ENCODE assay signal across 8 mouse cellular contexts in genomic region chr6:17694550-17694951, GRCm38 (mm10). TPM values are rescaled to one million over a fixed set of nuclear protein-coding genes. Genes with fewer than 3 reads are reported as not detected.
A peak's percentile ranks its signal among the peaks of the same experiment; 100 is the strongest.
DNase-seq lines count a peak whose midpoint lies in the region; ATAC-seq and TF ChIP-seq lines count a peak whose summit lies in the region.

No protein-coding gene starts in this region.

- H3K36me3 ChIP-seq in heart, embryonic 14.5 days (ENCODE audit: control insufficient read depth, insufficient read depth, low read length): peaks cover 4% of the 10 kb centered on the region; the same call in 1 of the 2 replicates
- no peaks in the 10 kb centered on the region for H3K36me3 ChIP-seq in liver, embryonic 16.5 days (ENCODE audit: control insufficient read depth, insufficient read depth)
- no peaks in the 10 kb centered on the region for H3K36me3 ChIP-seq in neural tube, embryonic 12.5 days
- no peaks in the 10 kb centered on the region for H3K36me3 ChIP-seq in testis, adult 2 months (ENCODE audit: control insufficient read depth, insufficient read depth, low read length)

- peak overlapping the region; percentile 94 for H3K9ac ChIP-seq in heart, embryonic 14.5 days (ENCODE audit: low read length)
- peak overlapping the region; percentile 83 for H3K9ac ChIP-seq in liver, embryonic 16.5 days (ENCODE audit: low read depth, low read length)
- H3K9ac ChIP-seq in neural tube, embryonic 12.5 days: peak overlapping the region; percentile 81

- peak overlapping the region; percentile 64 to 82 for H3K4me3 ChIP-seq in heart, embryonic 14.5 days (ENCODE audit: control insufficient read depth in 1 of 2, insufficient read depth in 1 of 2, low read depth in 1 of 2, low read length in 2 of 2)
- H3K4me3 ChIP-seq in liver, embryonic 16.5 days (ENCODE audit: low read depth, low read length): peak overlapping the region; percentile 84
- peak overlapping the region; percentile 72 for H3K4me3 ChIP-seq in neural tube, embryonic 12.5 days
- peak overlapping the region; percentile 95 for H3K4me3 ChIP-seq in testis, adult 2 months (ENCODE audit: control insufficient read depth, low read depth, low read length)

- no peaks in the 10 kb centered on the region for H3K9me3 ChIP-seq in heart, embryonic 14.5 days (ENCODE audit: control insufficient read depth, low read length)
- H3K9me3 ChIP-seq in liver, embryonic 16.5 days (replicated peaks; ENCODE audit: control insufficient read depth, low read length): no peaks in the 10 kb centered on the region
- H3K9me3 ChIP-seq in neural tube, embryonic 12.5 days: no peaks in the 10 kb centered on the region

- peak; percentile 69 for DNase-seq in CD4-positive, CD25-positive, alpha-beta regulatory T cell, adult 2 months (ENCODE audit: low read depth, low spot score)
- peak; percentile 56 for DNase-seq in brain, embryonic 14.5 days (ENCODE audit: low read depth)
- DNase-seq in kidney, postnatal 25 days: peak; percentile 75 to 90

- no peak for TF ChIP-seq CTCF in brain, embryonic 14.5 days (IDR thresholded peaks at IDR 0.05; ENCODE audit: borderline replicate concordance, extremely low read depth, insufficient read depth, insufficient read length)
- no peak; the same call in 1 of the 2 replicates for TF ChIP-seq CTCF in testis, adult 2 months (IDR thresholded peaks at IDR 0.05; ENCODE audit: control insufficient read depth, insufficient read depth, insufficient replicate concordance, low read depth, low read length)

- H3K27me3 ChIP-seq in heart, embryonic 14.5 days (ENCODE audit: control insufficient read depth, insufficient read depth, low read length): no peaks in the 10 kb centered on the region
- H3K27me3 ChIP-seq in liver, embryonic 16.5 days (ENCODE audit: control insufficient read depth, insufficient read depth, low read depth, low read length): no peaks in the 10 kb centered on the region
- no peaks in the 10 kb centered on the region for H3K27me3 ChIP-seq in neural tube, embryonic 12.5 days (replicated peaks)
- H3K27me3 ChIP-seq in testis, adult 2 months (ENCODE audit: control insufficient read depth, insufficient read depth, low read length): no peaks in the 10 kb centered on the region

- peak; percentile 21; the same call in 1 of the 2 replicates for TF ChIP-seq POLR2A in brain, embryonic 14.5 days (IDR thresholded peaks at IDR 0.05; ENCODE audit: borderline replicate concordance, extremely low read depth, insufficient read depth, insufficient read length, poor library complexity, severe bottlenecking)
- no peak for TF ChIP-seq POLR2A in testis, adult 2 months (IDR thresholded peaks at IDR 0.05; ENCODE audit: control insufficient read depth, low read depth, low read length)

- peaks cover 2 to 20% of the 10 kb centered on the region in 2 experiments; a peak in 3 of 4 replicates for H3K4me1 ChIP-seq in heart, embryonic 14.5 days (ENCODE audit: control insufficient read depth in 2 of 2, insufficient read depth in 2 of 2, low read length in 2 of 2)
- peaks cover 11% of the 10 kb centered on the region for H3K4me1 ChIP-seq in liver, embryonic 16.5 days (ENCODE audit: control insufficient read depth, low read depth, low read length)
- 0 out of 2 replicates have a peak, but pooled peaks cover 8% of the 10 kb centered on the region for H3K4me1 ChIP-seq in neural tube, embryonic 12.5 days
- H3K4me1 ChIP-seq in testis, adult 2 months (ENCODE audit: control insufficient read depth, insufficient read depth, low read length): peaks cover 7% of the 10 kb centered on the region

- peak overlapping the region; percentile 81 to 95 for H3K27ac ChIP-seq in heart, embryonic 14.5 days (replicated peaks in 1 of 2; ENCODE audit: control insufficient read depth in 1 of 2, insufficient read depth in 1 of 2, low read depth in 2 of 2, low read length in 2 of 2)
- H3K27ac ChIP-seq in liver, embryonic 16.5 days (ENCODE audit: low read length): peak overlapping the region; percentile 83
- no peak overlapping the region for H3K27ac ChIP-seq in neural tube, embryonic 12.5 days
- H3K27ac ChIP-seq in testis, adult 2 months (ENCODE audit: control insufficient read depth, insufficient read depth, low read depth, low read length): no peak overlapping the region; the same call in 1 of the 2 replicates

- WGBS in heart, embryonic 14.5 days: under 1% methylated on average over 44 of the region's 46 CpGs
- WGBS in liver, embryonic 16.5 days (ENCODE audit: insufficient replicate concordance): under 1% methylated on average over 46 of the region's 46 CpGs
- WGBS in neural tube, embryonic 12.5 days: under 1% methylated on average over 46 of the region's 46 CpGs

- ATAC-seq in erythroid progenitor cell, adult 5-6 weeks (replicated peaks; ENCODE audit: low FRiP score, poor library complexity, severe bottlenecking): peak; percentile 81
- ATAC-seq in heart, embryonic 14.5 days (ENCODE audit: insufficient number of reproducible peaks, insufficient read depth, low FRiP score, low read depth): peak; percentile 82
- peak; percentile 72 for ATAC-seq in liver, embryonic 16.5 days (ENCODE audit: low read depth)
- ATAC-seq in neural tube, embryonic 12.5 days (ENCODE audit: low FRiP score, low read depth): peak; percentile 89

- peak overlapping the region; percentile 66 for H3K4me2 ChIP-seq in heart, embryonic 14.5 days (ENCODE audit: low read length)
- H3K4me2 ChIP-seq in liver, embryonic 16.5 days (ENCODE audit: low read depth, low read length): peak overlapping the region; percentile 86
- peak overlapping the region; percentile 88 for H3K4me2 ChIP-seq in neural tube, embryonic 12.5 days (replicated peaks)

RNA-seq across cellular contexts. Expression of gene St7, which starts 1.8 kb away (rescaled TPM):
- 62.0 and 71.4 TPM in 2 replicates for polyA plus RNA-seq in brain, embryonic 14.5 days (2012; rRNA removed)
- 48.6 and 50.1 TPM in 2 replicates for total RNA-seq in erythroid progenitor cell, adult 5-6 weeks (2015; ENCODE audit: low replicate concordance)
- total RNA-seq in erythroid progenitor cell, adult 5-6 weeks (2017; ENCODE audit: low replicate concordance): 56.9 and 75.0 TPM in 2 replicates
- polyA plus RNA-seq in heart, embryonic 14.5 days (2014; fragmentation: Nextera tagmentation; extraction: Ambion mirVana): 31.6 TPM in 2 replicates
- polyA plus RNA-seq in liver, embryonic 16.5 days (2015; fragmentation: Nextera tagmentation; extraction: Ambion mirVana): 8.7 and 9.3 TPM in 2 replicates
- polyA plus RNA-seq in neural tube, embryonic 12.5 days (2016; fragmentation: Nextera tagmentation; extraction: Ambion mirVana): 49.0 and 53.5 TPM in 2 replicates
- polyA plus RNA-seq in testis, adult 2 months (2012; rRNA removed): 13.5 and 16.1 TPM in 2 replicates

RNA-seq across cellular contexts. Expression of gene Capza2, which starts 58.5 kb away (rescaled TPM):
- 96.1 and 100 TPM in 2 replicates for polyA plus RNA-seq in brain, embryonic 14.5 days (2012; rRNA removed)
- 76.3 and 103 TPM in 2 replicates for total RNA-seq in erythroid progenitor cell, adult 5-6 weeks (2015; ENCODE audit: low replicate concordance)
- total RNA-seq in erythroid progenitor cell, adult 5-6 weeks (2017; ENCODE audit: low replicate concordance): 72.8 and 80.6 TPM in 2 replicates
- polyA plus RNA-seq in heart, embryonic 14.5 days (2014; fragmentation: Nextera tagmentation; extraction: Ambion mirVana): 238 and 240 TPM in 2 replicates
- 80.9 and 88.3 TPM in 2 replicates for polyA plus RNA-seq in liver, embryonic 16.5 days (2015; fragmentation: Nextera tagmentation; extraction: Ambion mirVana)
- 229 and 258 TPM in 2 replicates for polyA plus RNA-seq in neural tube, embryonic 12.5 days (2016; fragmentation: Nextera tagmentation; extraction: Ambion mirVana)
- polyA plus RNA-seq in testis, adult 2 months (2012; rRNA removed): 5.3 and 8.8 TPM in 2 replicates

Comparison
In these comparisons a context has a peak if more than half of its experiments do, and no peak if none do; other contexts are left out.
1. H3K27ac ChIP-seq: peak in heart, embryonic 14.5 days (2 of 2) and liver, embryonic 16.5 days (single experiment); none in neural tube, embryonic 12.5 days (single experiment) and testis, adult 2 months (single experiment).
2. Peak in every context shown above with its lines, with median percentiles within 50 percentile points of each other: DNase-seq, ATAC-seq, H3K4me2 ChIP-seq, H3K4me3 ChIP-seq and H3K9ac ChIP-seq.